Mouse (Mus musculus) kidney, postnatal 25 days (tissue): ENCODE data around the gene Vwa3a.

ENCODE experiments used
- DNase-seq, 2 experiments: peaks; one replicate each; pipeline ENCODE4 v3.0.0; 2021; ENCODE audit warnings: mixed read lengths in 2 of 2

The Vwa3a gene

DNA sequence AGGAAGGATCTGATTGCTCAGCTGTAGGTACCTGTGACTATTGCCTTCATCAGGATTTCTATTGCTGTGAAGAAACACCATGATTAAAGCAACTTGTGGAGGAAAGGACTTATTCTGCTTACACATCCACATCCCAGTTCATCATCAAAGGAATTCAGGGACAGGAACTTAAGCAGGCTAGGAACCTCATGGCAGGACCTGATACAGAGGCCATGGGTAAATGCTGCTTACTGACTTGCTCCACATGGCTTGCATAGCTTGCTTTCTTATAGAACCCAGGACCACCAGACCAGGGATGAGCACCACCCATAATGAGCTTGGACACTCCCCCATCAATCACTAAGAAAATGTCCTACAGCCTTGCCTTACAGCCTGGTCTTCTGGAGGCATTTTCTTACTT is 9.4 kb downstream of the Vwa3a start:
- DNase-seq: no peak

DNA sequence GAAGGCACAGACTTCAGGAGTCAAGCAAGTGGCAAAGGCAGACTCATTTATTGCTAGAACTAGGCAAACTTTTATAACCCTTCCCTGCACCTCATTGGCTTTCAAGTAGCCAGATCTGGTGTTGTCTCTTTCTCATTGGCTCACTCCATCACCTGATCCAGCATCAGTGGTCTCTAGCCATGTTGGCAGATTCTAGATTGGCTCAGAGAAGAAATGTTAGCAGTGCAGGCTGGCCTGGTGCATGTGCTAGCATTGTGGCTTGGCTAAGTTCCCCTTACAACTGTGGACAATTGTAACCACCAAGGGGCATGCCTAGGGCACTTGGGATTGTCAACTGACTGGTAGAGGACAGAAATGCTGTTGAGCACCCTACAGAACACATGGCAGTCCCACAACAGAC is 12.2 kb downstream of the Vwa3a start:
- no peak for DNase-seq

DNA sequence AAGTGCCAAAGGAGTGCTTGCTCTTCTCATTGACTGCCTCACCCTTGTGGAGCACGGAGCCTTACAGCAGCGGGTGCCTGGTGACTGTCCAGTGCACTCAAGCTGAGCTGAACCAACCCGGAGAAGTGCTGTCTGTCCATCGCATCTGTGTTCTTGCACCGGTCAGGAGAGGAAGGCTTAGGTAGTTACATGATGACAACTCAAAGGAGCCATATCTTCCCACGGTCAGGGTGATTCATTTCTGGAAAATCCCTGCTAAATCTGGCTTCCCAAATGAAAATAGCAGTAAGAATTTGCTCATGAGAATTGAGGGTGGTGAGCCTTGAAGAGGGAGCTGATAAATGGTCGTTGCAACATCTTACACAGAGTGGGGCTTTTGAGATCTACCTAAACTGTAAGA is 12.8 kb downstream of the Vwa3a start:
- no peak for DNase-seq

DNA sequence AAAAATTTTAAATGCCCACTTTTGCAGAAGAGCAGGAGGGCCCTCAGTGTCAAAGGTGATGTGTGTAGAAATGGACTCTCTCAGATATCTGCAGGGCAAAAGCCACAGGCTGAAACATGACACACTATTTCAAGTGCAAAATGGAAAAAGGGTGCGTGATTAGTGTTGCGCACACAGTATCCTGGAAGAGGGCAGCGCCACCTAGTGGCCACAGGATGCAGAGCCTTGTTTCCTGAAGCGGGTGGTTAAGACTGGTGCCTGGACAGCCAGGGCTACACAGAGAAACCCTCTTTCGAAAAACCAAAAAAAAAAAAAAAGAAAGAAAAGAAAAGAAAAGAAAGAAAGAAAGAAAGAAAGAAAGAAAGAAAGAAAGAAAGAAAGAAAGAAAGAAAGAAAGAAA is 15.6 kb downstream of the Vwa3a start:
- DNase-seq: peak; percentile 82 to 90

DNA sequence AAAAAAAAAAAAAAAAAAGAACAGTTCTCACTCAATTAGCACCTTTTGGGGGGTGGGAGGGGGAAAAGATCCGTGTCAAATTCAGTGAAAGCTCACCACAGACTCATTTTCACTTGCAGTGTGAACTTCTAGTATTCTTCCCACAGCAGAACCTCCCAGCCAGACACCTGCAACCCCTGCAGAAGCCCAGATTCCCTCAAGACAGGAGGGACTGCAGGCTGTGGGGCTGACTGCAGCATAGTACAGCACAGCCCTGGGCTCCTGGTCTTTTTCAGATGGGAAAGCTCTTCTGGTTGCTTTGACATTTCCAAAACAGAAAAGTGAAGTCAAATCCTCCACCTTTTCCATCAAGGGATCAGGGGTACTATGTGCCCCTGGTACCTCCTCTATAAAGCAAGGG is 28.3 kb downstream of the Vwa3a start:
- DNase-seq: no peak

DNA sequence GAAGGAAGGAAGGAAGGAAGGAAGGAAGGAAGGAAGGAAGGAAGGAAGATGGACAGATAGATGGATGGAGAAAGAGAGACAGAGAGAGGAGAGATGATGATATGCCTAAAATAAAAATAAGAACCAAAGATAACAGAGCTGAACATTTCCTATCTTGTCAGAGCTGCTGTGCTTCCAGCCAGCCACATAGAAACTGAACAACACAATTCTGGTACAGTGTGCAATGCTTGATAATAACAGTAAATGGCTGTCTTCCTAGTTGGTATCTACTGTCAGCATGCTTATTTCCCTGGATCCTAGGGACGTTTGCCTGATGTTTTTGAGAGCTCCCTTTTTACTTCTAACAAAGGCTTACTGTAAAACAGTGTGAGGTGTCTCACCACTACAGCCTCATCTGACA is 32.3 kb downstream of the Vwa3a start:
- DNase-seq: no peak

DNA sequence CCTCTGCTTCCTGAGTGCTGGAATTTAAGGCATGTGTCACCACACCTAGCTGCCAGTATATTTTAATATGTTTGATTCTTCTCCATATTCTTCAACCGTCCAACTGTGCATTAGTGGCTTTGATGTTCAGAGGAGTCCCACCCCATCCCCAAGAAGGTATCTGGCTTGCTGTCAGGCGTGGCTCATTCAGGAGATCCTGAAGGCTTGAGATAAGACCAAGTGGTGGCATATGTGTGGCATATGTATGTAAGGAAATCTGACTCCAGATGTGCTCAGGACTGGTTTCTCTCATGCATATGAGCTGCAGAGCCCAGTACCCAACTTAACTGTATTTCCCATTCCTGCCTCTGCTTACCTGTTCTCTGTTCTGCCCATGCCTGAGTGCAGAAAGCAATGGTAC is 38.9 kb downstream of the Vwa3a start:
- no peak for DNase-seq

DNA sequence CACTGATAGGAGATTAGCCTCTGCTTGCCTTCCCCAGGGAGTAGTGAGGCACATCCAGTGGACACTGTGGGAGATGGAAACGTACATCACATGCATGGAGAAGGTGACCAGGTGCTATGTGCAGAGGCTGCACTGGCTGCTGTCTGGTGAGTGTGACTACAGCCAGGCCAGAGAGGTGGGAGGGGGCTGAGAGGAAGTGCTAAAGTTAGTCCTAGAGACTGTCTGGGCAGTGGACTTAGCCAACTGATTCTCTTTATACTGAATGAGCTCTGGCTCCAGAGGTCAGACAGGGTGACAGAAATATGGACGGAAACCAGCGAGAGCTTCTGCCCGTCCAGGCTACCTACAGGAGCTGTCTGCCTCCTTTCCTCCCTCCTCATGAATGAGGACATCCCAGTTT is 56.4 kb downstream of the Vwa3a start:
- DNase-seq: no peak

DNA sequence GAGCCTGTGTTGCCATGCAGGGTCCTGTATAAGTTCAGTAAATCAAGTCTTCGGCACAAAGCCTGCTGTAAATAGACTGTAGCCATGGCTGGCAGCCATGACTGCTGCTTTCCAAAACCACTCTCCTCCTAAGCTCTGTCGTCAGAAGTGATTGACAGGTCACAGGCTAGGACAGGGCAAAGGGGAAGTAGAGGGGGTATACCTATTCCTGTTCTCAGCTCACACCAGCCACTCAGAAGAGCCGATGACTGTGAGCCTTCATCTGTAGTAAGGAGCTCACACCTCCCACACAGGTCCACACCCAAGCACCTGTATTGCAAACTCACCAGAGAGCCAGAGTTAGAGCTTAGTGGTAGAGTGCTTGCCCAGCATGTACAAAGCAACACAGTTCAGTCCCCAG is 57.3 kb downstream of the Vwa3a start:
- no peak for DNase-seq

DNA sequence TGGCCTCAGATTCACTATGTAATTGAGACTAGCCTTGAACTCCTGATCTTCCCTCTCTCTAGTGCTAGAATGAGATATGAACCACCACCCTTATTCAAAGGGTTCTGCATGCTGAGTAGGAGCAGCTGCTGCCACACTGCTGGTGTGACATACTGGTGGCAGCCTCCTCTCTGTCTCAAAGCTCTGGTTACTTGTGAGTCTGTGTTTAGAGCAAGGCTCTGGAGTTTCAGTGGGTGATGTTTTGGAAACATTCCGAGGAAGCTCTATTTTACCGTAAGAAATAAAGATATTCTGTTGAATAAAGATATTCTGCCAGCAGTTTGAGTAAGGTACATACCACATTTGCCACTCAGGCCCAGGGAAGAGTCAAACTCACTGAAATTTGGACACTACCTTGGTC is 64.2 kb downstream of the Vwa3a start:
- no peak for DNase-seq

DNA sequence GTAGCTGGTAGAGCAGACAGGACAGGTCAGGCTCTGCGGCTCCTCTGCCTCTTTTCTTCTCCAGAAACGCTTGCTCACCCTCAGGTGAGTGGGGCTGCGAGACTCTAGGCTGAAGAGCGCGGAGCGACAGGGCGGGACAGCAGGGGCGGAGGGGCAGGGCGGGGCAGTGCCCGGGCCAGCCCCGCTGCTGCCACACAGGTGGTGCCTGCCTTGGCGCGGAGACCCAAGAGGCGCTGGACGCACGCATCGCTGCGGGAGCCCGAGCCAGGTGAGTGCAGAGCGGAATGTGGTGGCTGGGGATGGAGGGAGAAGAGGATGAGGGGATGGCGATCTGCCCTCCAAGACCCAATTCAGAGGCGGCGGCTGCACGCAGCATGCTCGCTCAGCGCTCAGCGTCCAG is 70.6 kb downstream of the Vwa3a start:
- no peak for DNase-seq

DNA sequence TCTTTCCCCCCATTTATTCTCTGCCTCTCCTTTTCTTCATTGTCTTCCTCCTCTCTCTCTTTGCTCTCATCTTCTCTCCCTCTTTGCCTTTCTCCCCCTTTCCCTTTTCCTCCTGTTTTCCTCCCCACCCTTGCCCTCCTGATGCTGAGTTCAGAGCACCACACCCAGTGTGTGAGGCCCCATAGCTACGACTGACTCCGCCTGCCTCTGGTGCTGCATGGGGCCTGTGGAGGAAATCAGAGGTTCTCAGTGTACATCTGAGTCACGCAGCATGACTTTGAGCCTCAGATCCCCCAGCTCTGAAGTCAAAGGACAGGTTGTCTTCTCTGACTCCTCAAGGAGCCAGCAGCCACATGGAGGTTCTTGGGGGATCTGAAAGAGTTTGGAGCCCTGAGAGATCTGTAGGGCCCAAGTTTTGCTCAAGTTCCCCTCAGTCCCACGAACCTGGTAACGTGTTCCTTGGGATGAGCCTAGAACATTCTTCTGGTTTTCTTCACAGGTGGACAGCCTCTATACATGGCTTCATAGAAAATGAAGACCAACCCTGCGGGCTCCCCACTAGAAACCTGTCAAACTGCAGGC is 72.8 kb downstream of the Vwa3a start, which contains the start of gene Gm5737:
Gene Gm5737, plus strand, starts transcription at position 532 of the 582 bp plus-strand sequence.
- no peak for DNase-seq

DNA sequence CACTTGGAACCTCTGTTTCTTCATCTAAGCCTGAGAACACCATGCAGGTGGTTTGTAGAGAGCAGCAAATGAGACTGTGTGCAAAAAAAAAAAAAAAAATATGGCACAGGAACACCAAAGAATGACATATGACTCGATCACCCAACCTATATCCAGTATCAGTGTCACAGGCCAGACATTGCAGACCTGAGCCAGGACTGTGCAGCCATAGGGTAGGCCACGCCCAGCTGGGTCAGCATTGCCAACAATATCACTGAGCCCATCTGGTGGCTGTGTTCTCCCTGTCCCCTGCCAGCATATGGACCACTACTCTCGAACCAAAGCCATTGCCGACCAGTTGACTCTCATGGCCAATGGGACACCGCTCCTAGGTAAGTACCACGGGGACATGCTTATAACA is 78.4 kb downstream of the Vwa3a start:
- DNase-seq: no peak

DNA sequence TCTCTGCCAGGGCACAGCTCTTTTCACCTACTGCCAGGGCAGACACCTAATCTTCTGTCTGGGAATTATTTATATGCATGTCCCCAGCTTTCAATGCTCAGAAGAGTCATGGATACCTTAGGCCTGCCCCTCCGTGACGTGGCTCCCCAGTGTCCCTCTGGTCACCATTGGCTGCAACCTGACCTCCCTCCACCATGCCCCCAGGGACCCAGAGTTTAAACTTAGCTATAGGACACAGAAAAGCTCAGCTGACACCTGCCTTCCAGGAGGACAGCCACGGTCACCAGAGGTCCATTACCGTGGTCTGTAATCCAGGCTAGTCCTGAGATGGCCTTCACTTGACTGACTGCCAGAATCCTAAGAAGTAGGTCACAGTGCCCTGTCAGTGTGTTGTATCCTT is 80.3 kb downstream of the Vwa3a start:
- DNase-seq: no peak

DNA sequence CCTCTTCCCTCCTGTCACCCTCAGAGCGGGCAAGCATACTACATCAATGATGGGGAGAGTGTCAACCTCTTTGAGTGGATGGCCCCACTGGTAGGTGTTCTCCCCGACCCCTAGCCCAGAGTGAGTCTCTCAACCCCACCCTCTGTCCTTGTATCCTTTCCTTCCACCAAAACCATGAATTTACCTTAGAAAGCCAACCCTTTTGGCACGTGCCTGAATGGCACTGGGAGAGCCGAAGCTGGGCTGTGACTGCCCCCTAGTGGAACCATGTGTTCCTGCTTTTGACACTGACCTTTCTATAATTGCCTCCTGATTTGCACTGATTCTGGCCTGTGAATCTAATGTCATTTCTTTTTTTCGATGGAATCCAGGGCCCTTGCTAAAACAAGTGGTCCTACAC is 84.1 kb downstream of the Vwa3a start:
- peak; percentile 65 to 82 for DNase-seq

DNA sequence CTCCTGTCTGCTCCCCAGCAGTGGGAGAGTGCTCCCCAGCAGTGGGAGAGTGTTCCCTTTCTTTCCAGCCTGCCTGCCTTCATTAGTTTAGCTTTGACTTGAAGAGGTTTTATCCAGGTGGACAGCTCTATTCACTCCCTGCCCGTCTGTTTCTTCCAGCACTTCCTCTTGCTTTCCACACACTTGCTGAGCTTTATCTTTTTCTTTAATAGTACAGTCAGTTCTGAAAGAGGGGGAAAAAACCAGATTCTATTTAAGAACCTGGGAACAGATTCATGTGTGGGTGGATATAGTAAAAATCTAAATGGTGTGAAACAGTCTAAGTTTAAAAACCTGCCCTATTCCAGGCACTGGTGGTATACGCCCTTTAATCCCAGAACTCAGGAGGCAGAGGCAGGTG is 86.0 kb downstream of the Vwa3a start:
- DNase-seq: no peak

DNA sequence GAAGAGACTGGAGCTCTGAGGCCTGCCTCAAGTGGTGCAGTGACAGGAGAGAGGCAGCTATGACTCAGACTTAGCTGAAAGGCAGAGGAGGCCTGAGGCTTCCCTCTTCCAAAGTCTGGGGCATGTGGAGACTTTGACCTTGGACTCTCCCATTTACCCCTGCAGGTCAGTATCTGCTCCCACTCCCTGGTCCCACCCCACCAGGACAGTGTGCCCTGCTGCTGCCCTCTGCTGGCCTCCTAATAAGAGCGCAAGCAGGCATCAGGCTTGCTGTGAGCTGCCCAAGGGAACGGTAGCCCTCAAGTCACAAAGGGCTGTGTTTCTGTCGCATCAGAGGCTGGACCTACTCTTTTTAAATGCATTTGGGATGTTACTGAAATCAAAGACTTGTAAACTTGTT is 87.3 kb downstream of the Vwa3a start:
- peak; percentile 56 to 70 for DNase-seq

DNA sequence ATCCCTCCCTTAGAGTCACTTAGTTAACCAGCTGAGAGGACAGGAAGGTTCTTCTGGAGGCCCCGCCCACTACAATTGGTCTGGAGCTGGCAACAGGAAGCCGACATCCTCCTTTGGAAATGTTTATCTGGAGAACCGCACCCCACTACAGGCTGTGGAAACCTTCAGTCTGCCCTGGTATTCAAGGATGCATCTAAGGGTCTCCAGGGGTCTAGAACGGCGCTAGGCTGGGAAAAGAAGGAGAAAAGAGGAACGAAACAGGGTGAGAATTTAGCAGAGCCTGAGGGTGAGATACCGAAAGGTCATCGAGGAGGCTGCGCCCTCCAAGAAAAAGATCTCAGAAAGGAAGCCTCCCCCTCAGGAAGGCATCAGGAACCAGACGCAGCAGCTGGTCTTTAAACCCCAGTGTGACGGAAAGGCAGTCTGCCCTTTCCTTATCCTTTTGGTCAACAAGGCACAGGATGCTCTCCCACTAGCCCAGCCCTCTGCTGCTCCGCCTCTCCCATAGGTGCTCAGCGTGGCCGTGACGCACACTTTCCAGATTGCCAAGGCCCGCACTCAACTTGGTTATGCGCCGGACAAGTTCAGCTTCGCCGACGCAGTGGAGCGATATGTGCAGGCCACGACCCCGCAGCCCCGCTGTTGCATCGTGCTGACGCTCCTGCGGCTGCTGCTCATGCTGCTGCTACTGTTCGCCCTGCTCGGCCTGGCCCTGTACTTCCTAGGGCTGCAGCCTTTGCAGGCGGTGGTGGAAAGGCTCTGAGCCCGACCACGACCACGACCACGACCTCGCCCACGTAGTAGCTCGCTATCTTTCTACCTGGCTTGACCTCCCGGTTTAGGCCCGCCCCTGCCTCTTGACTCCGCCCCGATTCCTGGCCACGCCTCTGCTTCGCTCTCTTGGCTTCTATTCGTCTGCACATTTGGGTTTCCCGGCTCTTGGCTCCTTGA is 91.6 kb downstream of the Vwa3a start:
- DNase-seq: peak; percentile 85 to 87

DNA sequence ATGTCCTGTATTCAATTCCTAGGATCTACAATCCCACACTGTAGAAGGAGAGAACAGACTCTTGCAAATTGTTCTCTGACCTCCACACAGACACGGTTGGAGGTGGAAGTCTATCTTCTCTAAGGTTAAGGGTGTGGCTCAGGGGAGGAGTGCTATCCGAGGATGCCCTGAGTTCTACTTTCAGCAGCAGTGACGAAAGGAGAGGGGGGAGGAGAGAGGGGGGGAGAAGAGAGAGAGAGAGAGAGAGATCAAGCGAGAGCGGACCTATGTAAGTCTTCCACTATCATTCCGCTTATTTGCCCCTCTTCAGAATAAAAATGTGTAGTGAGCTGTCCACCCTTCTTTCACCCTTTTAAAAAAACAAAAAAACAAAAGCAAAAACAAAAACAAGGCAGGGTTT is 95.3 kb downstream of the Vwa3a start:
- no peak for DNase-seq

DNA sequence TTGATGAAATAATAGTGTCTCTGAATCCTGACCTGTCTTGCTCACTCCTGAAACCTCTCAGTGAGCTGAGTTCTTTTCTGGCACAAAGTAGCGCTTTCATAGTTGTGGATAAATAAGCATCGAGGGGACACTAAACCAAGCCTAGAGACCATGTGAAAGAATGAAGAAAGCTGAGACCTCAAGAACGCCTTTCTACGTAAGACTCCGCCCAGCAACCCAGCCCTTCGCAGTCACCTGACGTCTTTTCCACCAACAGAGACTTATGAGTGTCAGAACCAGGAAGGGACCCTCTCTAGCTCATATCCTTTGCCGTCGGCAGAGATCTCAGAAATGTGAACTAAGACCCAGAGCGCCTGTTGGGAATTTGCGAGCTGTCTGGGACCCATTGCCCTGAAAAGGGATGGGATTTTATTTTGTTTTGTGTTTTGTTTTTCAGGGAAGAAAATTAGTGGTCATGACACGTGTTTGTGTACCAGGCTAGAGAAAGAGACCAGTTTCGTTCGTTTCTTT is 95.8 kb downstream of the Vwa3a start:
- peak; percentile 75 to 84 for DNase-seq

DNA sequence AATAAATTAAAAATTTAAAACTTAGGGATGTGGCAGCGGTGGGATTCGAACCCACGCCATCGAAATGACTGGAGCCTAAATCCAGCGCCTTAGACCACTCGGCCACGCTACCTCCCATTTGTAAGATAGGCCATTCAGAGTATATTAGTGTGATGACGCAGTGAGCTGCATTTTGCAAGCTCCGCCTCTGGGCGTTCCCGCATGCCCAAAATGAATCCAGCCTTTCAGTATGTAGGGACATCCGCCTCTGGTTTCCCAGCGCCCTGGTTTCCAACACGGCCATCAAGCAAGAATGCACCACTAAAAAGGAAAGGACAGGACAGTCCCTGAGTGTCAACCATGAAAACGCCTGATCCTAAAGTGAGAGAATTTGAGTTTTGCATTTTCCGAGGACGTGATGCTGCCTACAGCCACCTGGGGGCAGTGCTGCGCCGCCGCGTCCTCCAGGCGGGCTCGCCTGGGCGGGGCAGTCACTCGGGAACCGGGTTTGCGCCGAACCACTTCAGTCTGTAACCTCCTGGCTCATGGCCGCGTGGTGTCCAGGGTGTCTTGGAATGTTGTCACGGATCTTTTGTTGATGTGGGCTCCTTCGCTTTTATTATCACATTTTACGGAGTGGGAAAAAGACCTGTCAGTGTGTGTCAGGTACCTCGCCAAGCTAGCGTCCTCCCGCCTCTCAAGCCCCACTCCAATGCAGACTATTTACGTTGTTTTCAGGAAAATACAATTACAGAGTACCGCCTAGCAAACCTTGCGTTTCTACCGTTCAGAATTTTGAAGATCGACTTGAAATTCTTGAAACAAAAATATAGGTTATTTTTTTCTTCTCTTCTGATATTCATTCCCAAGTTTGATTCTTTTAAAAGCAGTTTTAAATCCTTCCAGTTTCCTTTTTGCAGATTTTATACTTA is 96.6 kb downstream of the Vwa3a start:
- DNase-seq: peak; percentile 93 to 97

DNA sequence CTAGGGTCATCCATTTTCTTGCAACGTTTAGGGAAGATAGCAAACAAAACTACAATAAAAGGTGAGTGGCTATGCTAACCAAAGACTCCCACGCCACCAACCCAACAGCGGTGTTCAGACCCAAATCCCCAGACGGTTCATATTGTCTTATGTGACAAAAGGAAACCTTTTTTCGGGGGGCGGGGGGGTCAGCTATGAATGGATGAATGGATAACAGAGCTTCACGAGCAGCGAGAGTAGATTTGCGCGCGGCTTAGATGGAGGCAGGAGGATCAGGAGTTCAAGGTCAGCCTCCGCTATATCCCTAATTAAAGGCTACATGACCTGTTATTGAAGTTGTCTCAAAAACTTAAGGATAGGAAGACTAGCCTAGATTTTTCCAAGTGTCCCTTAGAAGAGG is 97.2 kb downstream of the Vwa3a start:
- DNase-seq: peak in 1 of 2 experiments; percentile 30
